Mouse (Mus musculus) naive thymus-derived CD4-positive, alpha-beta T cell, adult 5 months (primary cell): ENCODE data around the gene Olfr1446. TPM values are rescaled to one million over a fixed set of nuclear protein-coding genes. Genes with fewer than 3 reads are reported as not detected.

ENCODE experiments used
- polyA plus RNA-seq: library from polyadenylated mRNA; unstranded; fragments of 100-300 nt; shearing (Covaris generic); gene quantifications from one replicate; pipeline ENCODE4 v1.2.1, GENCODE M21; 2017

Gene Olfr1446
- polyA plus RNA-seq, result 0.34 TPM

GRCm38 (mm10) chr19:12893424-12893823, at the start of gene Olfr1446:
TSS of gene Olfr1446 (minus strand) at chr19:12893524.

GRCm38 (mm10) chr19:12930540-12930939, 37.2 kb upstream of the Olfr1446 start, which contains the start of gene Olfr1449:
TSS of gene Olfr1449 (plus strand) at chr19:12930840.

DNA sequence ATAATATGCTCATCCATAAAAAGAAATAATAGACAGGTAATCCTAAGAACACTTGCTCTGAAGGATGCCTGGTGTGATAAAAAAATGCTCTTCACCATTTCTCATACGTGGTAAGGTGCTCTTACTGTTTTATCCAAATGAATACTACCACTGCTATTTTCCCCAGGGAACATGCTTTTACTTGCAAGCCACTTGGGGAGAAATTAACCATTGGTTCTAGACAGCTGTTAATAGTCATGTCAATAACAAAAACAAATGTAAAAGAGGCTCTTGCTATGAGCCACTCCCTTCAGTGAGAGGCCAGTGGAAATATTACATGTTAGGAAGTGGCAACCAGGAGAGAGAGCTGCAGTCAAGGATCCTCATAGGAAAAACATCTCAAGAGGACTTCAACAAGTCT, 31.0 kb upstream of the Olfr1446 start, which contains the start of gene Olfr1448:
Gene Olfr1448, minus strand, starts transcription at position 101 of the 400 bp plus-strand sequence.

GRCm38 (mm10) chr19:12903643-12904042, 10.3 kb upstream of the Olfr1446 start, which contains the start of gene Olfr1447:
TSS of gene Olfr1447 (minus strand) at chr19:12903743.

DNA sequence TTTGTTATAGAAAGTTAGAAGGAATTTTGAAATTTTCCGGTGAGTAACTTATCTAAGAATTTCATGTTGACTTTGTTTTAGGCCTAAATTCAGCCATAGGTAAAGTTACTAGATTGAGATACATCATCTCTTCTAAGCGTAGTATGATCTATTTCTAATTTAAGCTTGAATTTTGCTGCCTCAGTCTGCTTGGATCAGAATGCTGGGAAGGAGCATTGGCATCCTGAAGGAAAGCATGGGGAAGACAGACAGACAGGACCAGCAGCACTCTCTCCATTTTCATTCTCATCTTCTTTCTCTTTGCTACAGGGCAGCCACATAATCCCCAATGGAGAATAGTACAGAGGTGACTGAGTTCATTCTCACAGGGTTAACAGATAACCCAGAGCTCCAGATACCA, 9.8 kb downstream of the Olfr1446 start, which contains the start of gene Olfr1445:
Gene Olfr1445, plus strand, starts transcription at position 301 of the 400 bp plus-strand sequence.

GRCm38 (mm10) chr19:12856983-12857382, 36.3 kb downstream of the Olfr1446 start, which contains the start of gene Olfr1444:
TSS of gene Olfr1444 (plus strand) at chr19:12857283.

DNA sequence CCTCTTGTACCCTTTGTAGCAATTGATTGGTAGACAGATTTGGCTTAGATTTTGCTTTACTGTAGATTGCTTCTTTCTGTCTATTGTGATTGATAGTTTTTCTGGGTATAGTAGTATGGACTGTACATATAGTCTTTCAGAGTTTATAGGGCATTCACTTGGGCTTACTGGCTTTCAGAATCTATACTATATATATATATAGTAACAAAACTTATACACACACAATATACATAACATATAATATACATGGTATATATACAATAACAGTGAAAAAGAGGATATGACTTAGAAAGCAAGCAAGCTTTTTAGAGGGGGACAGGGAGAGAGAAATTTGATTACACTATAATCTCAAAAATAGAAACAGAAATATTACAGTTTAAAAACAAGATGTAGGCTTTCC, 46.9 kb downstream of the Olfr1446 start, which contains the start of gene Gm5244:
Gene Gm5244, plus strand, starts transcription at position 301 of the 400 bp plus-strand sequence.

Other genes with a start within 250 kb of the Olfr1446 start
- not detected for gene Olfr1442, start 223.1 kb downstream of the Olfr1446 start, polyA plus RNA-seq
- not detected for gene Olfr1443, start 215.4 kb downstream of the Olfr1446 start, polyA plus RNA-seq
- not detected for gene Keg1, start 197.7 kb downstream of the Olfr1446 start, polyA plus RNA-seq
- 0.35 TPM for gene Cntf, start 127.9 kb downstream of the Olfr1446 start, polyA plus RNA-seq
- 20.9 TPM for gene Zfp91, start 97.4 kb downstream of the Olfr1446 start, polyA plus RNA-seq
- gene Lpxn, start 97.3 kb downstream of the Olfr1446 start, polyA plus RNA-seq, result 66.7 TPM
- not detected for gene Gm5244, start 46.8 kb downstream of the Olfr1446 start, polyA plus RNA-seq
- 0.31 TPM for gene Olfr1444, start 36.2 kb downstream of the Olfr1446 start, polyA plus RNA-seq
- not detected for gene Olfr1445, start 9.7 kb downstream of the Olfr1446 start, polyA plus RNA-seq
- gene Olfr1447, start 10.2 kb upstream of the Olfr1446 start, polyA plus RNA-seq, result not detected
- not detected for gene Olfr1448, start 30.9 kb upstream of the Olfr1446 start, polyA plus RNA-seq
- not detected for gene Olfr1449, start 37.3 kb upstream of the Olfr1446 start, polyA plus RNA-seq
- not detected for gene Olfr1450, start 56.7 kb upstream of the Olfr1446 start, polyA plus RNA-seq
- gene Olfr1451, start 101.5 kb upstream of the Olfr1446 start, polyA plus RNA-seq, result 0.20 TPM
- not detected for gene Olfr1453, start 134.8 kb upstream of the Olfr1446 start, polyA plus RNA-seq
- not detected for gene Olfr1454, start 167.1 kb upstream of the Olfr1446 start, polyA plus RNA-seq
- not detected for gene Olfr1457, start 204.4 kb upstream of the Olfr1446 start, polyA plus RNA-seq
- not detected for gene Olfr1458, start 213.3 kb upstream of the Olfr1446 start, polyA plus RNA-seq